Mouse (Mus musculus) lung, embryonic 15.5 days (tissue): ENCODE data around the gene Mgea5. TPM values are rescaled to one million over a fixed set of nuclear protein-coding genes. Genes with fewer than 3 reads are reported as not detected.
"Not testable (repeated sequence)": the region's sequence is repeated elsewhere in the genome, so short reads cannot be mapped to it uniquely, and the experiment has no call there.

Source experiments
- ATAC-seq: fragments of 200-750 bp; cut with Nextera tagmentation; 2 replicates; pipeline ENCODE4 v1.8.0; 2017; ENCODE audit warnings: moderate number of reproducible peaks, borderline replicate concordance; ENCODE audit not compliant: low FRiP score, low TSS enrichment; ENCODE audit errors: extremely low read depth
- H3K27ac ChIP-seq: fragments of 300-500 bp; sonication (generic); 2 replicates; pipeline ENCODE4 v1.5.1; 2015; ENCODE audit warnings: moderate library complexity, mild to moderate bottlenecking, inconsistent platforms
- H3K27me3 ChIP-seq: fragments of 300-500 bp; sonication (generic); 2 replicates; pipeline ENCODE4 v1.6.1; 2015; ENCODE audit warnings: inconsistent platforms
- H3K36me3 ChIP-seq: fragments of 300-500 bp; sonication (generic); 2 replicates; pipeline ENCODE4 v1.6.1; 2015; ENCODE audit warnings: inconsistent platforms
- H3K4me1 ChIP-seq: fragments of 300-500 bp; sonication (generic); 2 replicates; pipeline ENCODE4 v1.6.1; 2015; ENCODE audit warnings: inconsistent platforms
- H3K4me2 ChIP-seq: fragments of 300-500 bp; sonication (generic); 2 replicates; pipeline ENCODE4 v1.6.1; 2015; ENCODE audit warnings: inconsistent platforms, mild to moderate bottlenecking, moderate library complexity
- H3K4me3 ChIP-seq: fragments of 300-500 bp; sonication (generic); 2 replicates; pipeline ENCODE4 v1.5.1; 2015; ENCODE audit warnings: mild to moderate bottlenecking, inconsistent platforms
- H3K9ac ChIP-seq: fragments of 300-500 bp; sonication (generic); 2 replicates; pipeline ENCODE4 v1.6.1; 2015; ENCODE audit warnings: inconsistent platforms
- H3K9me3 ChIP-seq: fragments of 300-500 bp; sonication (generic); 2 replicates; pipeline ENCODE4 v1.6.1; 2016; ENCODE audit warnings: inconsistent platforms
- WGBS: fragments of 180-500 bp; shearing (Covaris S2); methylation state at CpG from one replicate; pipeline ENCODE4 v1.1.7; 2015; 5-methylcytosine and 5-hydroxymethylcytosine counted together
- polyA plus RNA-seq: library from polyadenylated mRNA; unstranded; fragments of >200 nt; fragmentation: Nextera tagmentation; extraction: Ambion mirVana; gene quantifications from 2 replicates; pipeline ENCODE4 v1.2.1, GENCODE M21; 2015

Mgea5 gene
- polyA plus RNA-seq, 1 experiment from 2014 or later = 51.9 TPM

DNA sequence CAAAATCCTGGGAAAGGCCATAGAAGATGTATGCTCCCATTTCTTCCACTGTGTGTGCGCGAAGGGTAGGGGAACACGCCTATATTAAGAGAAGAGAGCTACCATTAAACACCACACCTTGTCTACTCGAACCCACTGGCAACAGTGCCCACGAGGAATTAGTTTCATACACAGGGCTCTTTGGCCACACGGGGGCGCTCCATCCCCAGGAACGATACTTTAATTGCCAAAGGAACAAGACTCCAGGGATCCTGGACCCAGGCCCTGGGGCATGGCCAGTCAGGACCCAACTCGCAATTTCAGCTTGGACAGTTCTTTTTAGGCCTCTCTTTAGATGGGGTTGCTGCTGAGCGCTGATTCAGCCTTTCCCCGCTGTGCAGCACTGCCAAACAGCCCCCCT is 29.6 kb upstream of the Mgea5 start:
- Histone ChIP-seq H3K9ac (no peak overlapping the region), H3K9me3 (no peaks in the 10 kb centered on the region), H3K27me3 (0 out of 2 replicates have a peak, but pooled peaks cover 6% of the 10 kb centered on the region), H3K27ac (no peak overlapping the region), H3K4me2 (no peak overlapping the region), H3K4me1 (peaks cover 46% of the 10 kb centered on the region), H3K36me3 (no peaks in the 10 kb centered on the region), H3K4me3 (no peak overlapping the region)
- WGBS = 9% methylated on average over 11 of the region's 11 CpGs
- no peak for ATAC-seq

DNA sequence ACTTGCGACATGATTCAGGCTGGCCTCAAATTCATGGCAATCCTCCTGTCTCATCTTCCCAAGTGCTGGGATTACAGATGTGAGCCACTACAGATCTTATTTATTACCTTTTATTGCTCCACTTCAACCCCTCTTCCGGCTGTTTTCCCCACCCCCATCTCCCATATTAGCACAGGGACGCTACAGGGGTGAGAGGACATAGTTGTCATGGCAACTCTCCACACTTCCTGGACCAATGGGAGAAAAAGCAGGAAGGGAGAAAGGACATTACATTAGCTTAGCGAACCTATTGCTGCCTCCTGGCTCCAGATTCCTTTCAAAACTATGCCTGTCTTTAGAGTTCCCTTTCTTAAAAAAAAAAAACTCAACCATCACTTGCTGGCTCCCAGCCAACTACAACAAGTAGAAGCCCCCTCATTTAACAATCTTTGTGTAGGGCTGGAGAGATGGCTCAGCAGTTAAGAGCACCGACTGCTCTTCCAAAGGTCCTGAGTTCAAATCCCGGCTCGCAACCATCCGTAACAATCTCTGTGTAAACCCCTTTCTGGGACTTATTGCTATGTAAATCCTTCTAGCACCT is 29.1 kb upstream of the Mgea5 start:
- H3K4me2 ChIP-seq = peak overlapping the region; percentile 53
- H3K4me1 ChIP-seq = peaks cover 41% of the 10 kb centered on the region
- 0 out of 2 replicates have a peak, but pooled peaks cover 6% of the 10 kb centered on the region for H3K27me3 ChIP-seq
- H3K4me3 ChIP-seq = no peak overlapping the region
- H3K9me3 ChIP-seq = no peaks in the 10 kb centered on the region
- ATAC-seq = no peak
- 12% methylated on average over 8 of the region's 8 CpGs for WGBS
- H3K36me3 ChIP-seq = no peaks in the 10 kb centered on the region
- H3K9ac ChIP-seq = no peak overlapping the region
- no peak overlapping the region for H3K27ac ChIP-seq

DNA sequence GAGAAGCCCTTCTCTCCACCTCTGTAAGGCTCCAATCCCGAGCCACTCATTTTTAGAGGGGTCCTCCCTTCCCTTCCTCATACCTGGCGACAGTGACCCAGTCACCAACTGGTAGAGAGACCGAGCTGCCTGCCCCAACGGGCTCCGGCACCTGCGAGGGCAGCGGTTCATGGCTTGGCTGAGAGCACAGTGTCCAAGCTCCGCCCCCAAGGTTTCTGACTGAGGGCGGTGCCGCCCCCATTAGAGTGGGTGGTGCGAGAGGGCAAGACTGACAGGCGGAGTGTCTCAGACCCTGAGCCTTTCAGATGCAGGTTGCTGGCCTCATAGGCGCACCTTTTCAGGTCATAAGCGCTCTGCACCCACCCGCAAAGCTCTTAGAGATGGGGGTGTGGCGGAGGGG is 28.5 kb upstream of the Mgea5 start:
- WGBS = 1% methylated on average over 16 of the region's 16 CpGs
- Histone ChIP-seq H3K9me3 (no peaks in the 10 kb centered on the region), H3K27ac (no peak overlapping the region), H3K4me3 (peak overlapping the region; percentile 21; the same call in 1 of the 2 replicates), H3K9ac (no peak overlapping the region), H3K4me2 (peak overlapping the region; percentile 53), H3K36me3 (no peaks in the 10 kb centered on the region), H3K27me3 (0 out of 2 replicates have a peak, but pooled peaks cover 6% of the 10 kb centered on the region), H3K4me1 (peaks cover 35% of the 10 kb centered on the region)
- ATAC-seq = no peak

DNA sequence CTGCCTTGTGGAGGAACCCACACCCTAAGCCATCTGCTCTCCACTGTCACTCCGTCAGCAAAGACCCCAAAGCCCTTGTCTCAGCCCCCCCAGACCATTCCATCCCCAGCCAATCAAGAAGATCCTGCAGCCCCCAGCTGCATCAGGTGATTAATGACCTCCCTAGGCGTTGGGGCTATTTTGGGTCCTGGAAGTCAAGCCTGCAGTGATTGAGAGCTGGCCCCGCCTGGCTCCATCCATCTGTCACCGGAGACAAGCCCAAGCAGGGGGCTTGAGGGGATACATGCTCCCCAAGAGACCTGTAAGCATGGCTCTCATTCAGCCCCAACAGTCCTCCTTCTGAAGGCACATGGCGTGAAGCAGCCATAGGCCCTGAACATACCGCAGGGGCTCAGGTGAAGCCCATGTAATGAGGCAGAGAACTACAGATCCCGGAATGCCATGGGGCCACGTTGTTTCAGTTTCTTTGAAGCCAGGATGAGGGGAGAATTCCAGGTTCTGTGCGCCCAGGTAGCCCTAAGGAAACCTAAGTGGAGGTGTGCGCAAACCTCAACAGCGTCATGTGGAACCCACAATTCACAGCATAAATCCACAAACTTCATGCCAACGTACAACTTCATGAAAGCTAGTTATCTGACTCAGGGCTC is 27.5 kb upstream of the Mgea5 start:
- Histone ChIP-seq H3K27me3 (0 out of 2 replicates have a peak, but pooled peaks cover 6% of the 10 kb centered on the region), H3K36me3 (no peaks in the 10 kb centered on the region), H3K4me3 (no peak overlapping the region), H3K4me1 (peaks cover 25% of the 10 kb centered on the region), H3K9me3 (no peaks in the 10 kb centered on the region), H3K4me2 (no peak overlapping the region), H3K9ac (no peak overlapping the region), H3K27ac (no peak overlapping the region)
- no peak for ATAC-seq
- WGBS = 51% methylated on average over 12 of the region's 12 CpGs

DNA sequence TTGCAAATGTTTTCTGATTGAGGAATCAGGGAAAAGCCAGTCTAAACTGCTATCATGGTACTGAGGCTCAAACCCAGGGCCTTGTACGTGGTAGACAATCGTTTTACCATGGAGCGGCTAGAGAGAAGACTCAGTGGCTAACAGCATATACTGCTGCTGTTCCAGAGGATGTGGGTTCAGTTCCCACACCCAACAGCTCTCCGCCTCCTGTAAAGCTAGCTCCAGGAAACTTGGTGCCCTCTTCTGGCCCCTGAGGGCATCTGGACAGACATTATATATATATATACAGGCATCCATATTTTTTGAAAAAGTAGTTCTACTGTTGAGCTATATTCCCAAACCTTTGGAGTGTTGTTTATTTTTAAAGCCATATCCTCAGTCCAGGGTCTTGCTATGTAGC is 24.1 kb upstream of the Mgea5 start:
- H3K9me3 ChIP-seq = no peaks in the 10 kb centered on the region
- 86% methylated on average over 4 of the region's 4 CpGs for whole genome bisulfite sequencing
- no peak overlapping the region for H3K9ac ChIP-seq
- H3K4me1 ChIP-seq = peaks cover 9% of the 10 kb centered on the region
- no peaks in the 10 kb centered on the region for H3K36me3 ChIP-seq
- H3K4me3 ChIP-seq = no peak overlapping the region
- no peak for ATAC-seq
- H3K27me3 ChIP-seq = no peaks in the 10 kb centered on the region
- no peak overlapping the region for H3K4me2 ChIP-seq
- H3K27ac ChIP-seq = no peak overlapping the region

DNA sequence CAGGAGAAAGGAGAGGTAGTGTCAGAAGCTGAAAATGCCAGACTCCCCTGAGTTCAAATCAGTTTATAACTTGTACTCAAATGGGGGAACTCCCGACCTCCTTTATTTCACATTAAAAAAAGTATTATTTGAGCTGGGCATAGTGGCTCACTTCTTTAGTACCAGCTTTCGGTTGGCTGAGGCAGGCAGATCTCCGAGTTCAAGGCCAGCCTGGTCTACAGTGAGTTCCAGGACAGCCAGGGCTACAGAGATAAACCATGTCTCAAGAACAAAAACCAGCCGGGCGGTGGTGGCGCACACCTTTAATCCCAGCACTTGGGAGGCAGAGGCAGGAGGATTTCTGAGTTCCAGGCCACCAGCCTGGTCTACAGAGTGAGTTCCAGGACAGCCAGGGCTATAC is 22.2 kb upstream of the Mgea5 start:
- ATAC-seq, H3K4me1 ChIP-seq, H3K9me3 ChIP-seq, H3K4me3 ChIP-seq, H3K27me3 ChIP-seq, H3K27ac ChIP-seq, H3K4me2 ChIP-seq, H3K36me3 ChIP-seq, H3K9ac ChIP-seq: not testable (repeated sequence)
- 82% methylated on average over 6 of the region's 6 CpGs for WGBS

DNA sequence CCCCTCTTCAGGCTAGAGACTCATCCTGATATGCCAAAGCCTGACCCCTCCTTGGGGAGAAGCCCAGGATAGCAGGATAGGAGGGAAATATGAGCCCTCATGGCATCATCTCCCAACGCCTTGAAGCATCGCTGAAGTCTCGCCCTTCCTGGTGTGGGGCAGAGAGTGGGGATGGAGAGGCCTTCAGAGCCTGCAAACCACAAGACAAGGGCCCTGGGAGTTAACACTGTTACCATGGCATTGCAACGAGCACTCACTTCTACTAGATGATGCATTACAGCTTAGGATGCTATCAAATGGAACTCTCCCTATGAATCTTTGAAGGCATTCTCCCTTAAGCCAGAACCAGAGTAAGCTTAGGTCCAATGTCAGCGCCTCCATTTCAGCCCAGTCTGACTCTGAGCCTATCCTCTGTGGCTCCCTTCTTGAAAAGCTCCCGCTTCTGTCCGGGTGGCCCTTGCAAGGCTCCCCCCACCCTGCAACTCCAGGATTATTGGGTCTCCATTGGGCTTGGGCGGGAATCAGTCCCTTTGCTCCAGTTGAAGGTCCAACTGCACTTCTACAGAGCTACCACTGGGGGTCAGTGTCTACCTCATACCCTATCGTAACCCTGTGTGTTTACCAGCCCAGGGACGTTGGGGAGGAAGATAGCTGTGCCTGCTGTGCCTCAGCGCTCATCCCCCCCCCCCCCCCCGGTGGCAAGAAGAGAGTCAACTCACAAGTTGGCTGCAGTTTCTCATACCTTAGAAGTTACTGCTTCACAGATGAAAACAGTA is 21.1 kb upstream of the Mgea5 start:
- H3K27ac ChIP-seq = no peak overlapping the region
- H3K4me2 ChIP-seq = peak overlapping the region; percentile 21; the same call in 1 of the 2 replicates
- ATAC-seq = peak; percentile 62; the same call in 1 of the 2 replicates
- H3K4me3 ChIP-seq = no peak overlapping the region
- 22% methylated on average over 12 of the region's 12 CpGs for WGBS
- no peaks in the 10 kb centered on the region for H3K36me3 ChIP-seq
- H3K27me3 ChIP-seq = no peaks in the 10 kb centered on the region
- no peaks in the 10 kb centered on the region for H3K4me1 ChIP-seq
- no peaks in the 10 kb centered on the region for H3K9me3 ChIP-seq
- H3K9ac ChIP-seq = no peak overlapping the region

DNA sequence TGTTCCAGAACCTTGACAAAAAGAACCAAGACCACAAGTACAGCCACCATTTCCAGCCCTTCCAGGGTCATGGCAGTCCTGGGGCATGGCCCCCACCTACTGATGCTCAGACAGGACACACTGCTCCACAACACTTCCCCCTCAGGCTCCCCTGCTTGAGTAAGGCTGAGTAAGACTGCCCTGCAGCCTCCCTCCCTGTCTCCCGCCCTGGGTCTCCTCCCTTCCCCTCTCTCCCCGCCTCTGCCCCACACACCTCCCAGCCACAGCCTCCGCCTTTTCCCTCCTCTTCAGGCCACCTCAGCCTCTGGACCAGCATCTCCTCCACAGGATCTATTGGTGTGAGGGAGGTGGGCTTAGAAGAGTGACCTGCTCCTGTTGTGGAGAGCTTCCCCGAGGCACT is 19.8 kb upstream of the Mgea5 start:
- Histone ChIP-seq H3K27ac (no peak overlapping the region), H3K9ac (no peak overlapping the region), H3K4me2 (no peak overlapping the region), H3K27me3 (no peaks in the 10 kb centered on the region), H3K4me3 (no peak overlapping the region), H3K4me1 (no peaks in the 10 kb centered on the region), H3K36me3 (no peaks in the 10 kb centered on the region), H3K9me3 (no peaks in the 10 kb centered on the region)
- ATAC-seq = no peak
- WGBS = 19% methylated on average over 4 of the region's 4 CpGs

DNA sequence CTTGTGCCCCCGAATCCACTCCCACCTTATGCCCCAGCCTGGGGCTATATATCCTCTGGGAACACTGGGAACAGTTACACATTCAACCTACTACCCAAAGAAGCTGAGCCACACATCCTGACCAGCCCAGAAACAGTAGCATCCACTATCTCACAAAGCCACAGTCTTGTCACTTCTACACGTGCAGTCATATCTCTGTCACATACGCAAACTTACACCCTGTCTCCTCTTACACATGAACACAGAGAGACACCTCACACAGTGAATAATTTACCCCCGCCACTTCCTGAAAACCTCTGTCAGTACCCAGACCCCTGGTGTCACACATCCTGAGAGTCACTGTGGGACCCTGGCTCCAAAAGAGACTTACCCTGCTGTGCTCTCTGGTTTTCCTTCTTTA is 19.1 kb upstream of the Mgea5 start:
- no peak overlapping the region for H3K4me2 ChIP-seq
- H3K4me3 ChIP-seq = no peak overlapping the region
- H3K9ac ChIP-seq = no peak overlapping the region
- H3K27ac ChIP-seq = no peak overlapping the region
- ATAC-seq = no peak
- no peaks in the 10 kb centered on the region for H3K36me3 ChIP-seq
- H3K4me1 ChIP-seq = no peaks in the 10 kb centered on the region
- H3K9me3 ChIP-seq = no peaks in the 10 kb centered on the region
- WGBS = 54% methylated on average over 4 of the region's 4 CpGs
- H3K27me3 ChIP-seq = no peaks in the 10 kb centered on the region

DNA sequence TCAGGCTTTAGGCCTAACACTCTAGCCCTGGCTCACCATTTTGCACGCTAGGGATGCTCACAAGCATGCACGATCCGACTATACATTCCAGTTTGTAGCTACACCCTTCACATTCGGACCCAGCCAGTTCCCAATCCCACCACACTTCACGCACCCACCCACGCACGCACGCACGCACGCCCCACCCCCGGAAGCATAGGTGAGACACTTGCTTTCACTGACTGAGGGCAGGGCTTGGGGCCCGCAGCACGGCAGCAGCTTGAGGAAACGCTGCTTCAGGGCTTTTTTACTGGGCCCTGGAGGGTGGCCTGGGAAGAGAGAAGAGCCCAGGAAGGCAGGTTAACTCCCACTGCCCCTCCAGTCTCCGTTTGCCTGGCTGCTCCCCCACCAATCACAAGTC is 13.2 kb upstream of the Mgea5 start:
- H3K36me3 ChIP-seq = no peaks in the 10 kb centered on the region
- H3K27ac ChIP-seq = no peak overlapping the region
- H3K4me2 ChIP-seq = no peak overlapping the region
- H3K27me3 ChIP-seq = no peaks in the 10 kb centered on the region
- peaks cover 8% of the 10 kb centered on the region for H3K4me1 ChIP-seq
- H3K4me3 ChIP-seq = no peak overlapping the region
- no peak for ATAC-seq
- H3K9me3 ChIP-seq = no peaks in the 10 kb centered on the region
- 69% methylated on average over 15 of the region's 15 CpGs for WGBS
- H3K9ac ChIP-seq = no peak overlapping the region

DNA sequence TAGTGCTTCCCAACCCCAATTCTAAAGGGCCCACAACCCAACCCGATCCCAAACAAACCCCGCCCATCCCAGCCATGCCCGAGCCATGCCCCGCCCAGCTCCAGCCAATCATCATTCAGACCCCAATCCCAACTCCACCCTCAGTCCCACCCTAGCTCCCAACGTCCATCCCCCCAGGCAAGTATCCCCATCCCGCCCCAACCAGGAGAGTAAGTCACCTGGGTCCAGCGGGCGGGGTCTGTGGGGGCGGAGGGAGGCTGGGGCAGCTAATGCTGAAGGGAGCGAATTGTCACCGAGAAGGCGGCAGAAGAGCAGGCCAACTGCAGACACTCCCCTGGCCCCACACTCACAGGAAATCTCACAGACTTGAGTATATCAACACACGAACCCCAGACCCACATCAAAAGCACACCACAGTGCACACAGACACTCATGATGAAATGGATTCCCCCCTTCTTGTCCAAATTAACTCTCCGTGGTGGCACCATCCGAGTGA is 12.5 kb upstream of the Mgea5 start:
- Histone ChIP-seq H3K9ac (no peak overlapping the region; the same call in 1 of the 2 replicates), H3K9me3 (no peaks in the 10 kb centered on the region), H3K27ac (no peak overlapping the region), H3K4me3 (peak overlapping the region; percentile 18; the same call in 1 of the 2 replicates), H3K4me1 (peaks cover 8% of the 10 kb centered on the region), H3K36me3 (no peaks in the 10 kb centered on the region), H3K4me2 (peak overlapping the region; percentile 53), H3K27me3 (no peaks in the 10 kb centered on the region)
- WGBS = 8% methylated on average over 15 of the region's 15 CpGs
- peak; percentile 68; the same call in 1 of the 2 replicates for ATAC-seq
